Mouse (Mus musculus): Measurements from ENCODE around the gene Vtn. TPM values are rescaled to one million over a fixed set of nuclear protein-coding genes. Genes with fewer than 3 reads are reported as not detected.

The Vtn gene
- total RNA-seq (2014; rRNA removed) (82.8 and 94.4 TPM in 2 replicates), polyA plus RNA-seq (2015; fragmentation: Nextera tagmentation; extraction: Ambion mirVana) (111 and 129 TPM in 2 replicates)

GRCm38 (mm10) chr11:78499004-78499403 is at the start of gene Vtn:
Gene Vtn, plus strand, starts transcription at chr11:78499091.
- peak within 1 kb of the TSS; percentile 89 for H3K9ac ChIP-seq
- no peak for DNase-seq
- peak within 1 kb of the TSS; percentile 94 for H3K27ac ChIP-seq (ENCODE audit: low read depth, low read length)
- no peaks in the 10 kb centered on the region for H3K27me3 ChIP-seq (ENCODE audit: insufficient read depth, low read length)
- peaks cover 10% of the 10 kb centered on the region for H3K4me1 ChIP-seq (ENCODE audit: insufficient read depth)
- TF ChIP-seq CTCF (IDR thresholded peaks at IDR 0.05; ENCODE audit: low read depth): no peak
- WGBS: 74% methylated on average over 7 of the region's 7 CpGs
- ATAC-seq: no peak
- H3K4me3 ChIP-seq (ENCODE audit: low read depth, low read length): peak within 1 kb of the TSS; percentile 80
- H3K9me3 ChIP-seq (ENCODE audit: low read length): no peaks in the 10 kb centered on the region
- no peaks in the 10 kb centered on the region for H3K36me3 ChIP-seq (ENCODE audit: insufficient read depth)
- peak within 1 kb of the TSS; percentile 64 for H3K4me2 ChIP-seq (ENCODE audit: low read depth)

- H3K4me1 ChIP-seq (ENCODE audit: insufficient read depth): no peaks in the 10 kb centered on the region
- DNase-seq (no peak), ATAC-seq (no peak)
- TF ChIP-seq CTCF (IDR thresholded peaks at IDR 0.05; ENCODE audit: low read depth): no peak
- no peaks in the 10 kb centered on the region for H3K36me3 ChIP-seq (ENCODE audit: insufficient read depth)
- H3K4me3 ChIP-seq (ENCODE audit: low read depth, low read length): no peak overlapping the region
- H3K9ac ChIP-seq: no peak overlapping the region
- WGBS: 60% methylated on average over 2 of the region's 2 CpGs
- H3K27ac ChIP-seq (ENCODE audit: low read depth, low read length): no peak overlapping the region
- no peaks in the 10 kb centered on the region for H3K9me3 ChIP-seq (ENCODE audit: low read length)
- H3K4me2 ChIP-seq (ENCODE audit: low read depth): no peak overlapping the region
- H3K27me3 ChIP-seq (ENCODE audit: insufficient read depth, low read length): no peaks in the 10 kb centered on the region
Measured at GRCm38 (mm10) chr11:78450337-78450736, 48.6 kb upstream of the Vtn start.

- no peak overlapping the region for H3K4me2 ChIP-seq (ENCODE audit: low read depth)
- H3K36me3 ChIP-seq (ENCODE audit: insufficient read depth): no peaks in the 10 kb centered on the region
- no peaks in the 10 kb centered on the region for H3K4me1 ChIP-seq (ENCODE audit: insufficient read depth)
- H3K9ac ChIP-seq: no peak overlapping the region
- H3K9me3 ChIP-seq (ENCODE audit: low read length): no peaks in the 10 kb centered on the region
- peak; percentile 93 for TF ChIP-seq CTCF (IDR thresholded peaks at IDR 0.05; ENCODE audit: low read depth)
- no peaks in the 10 kb centered on the region for H3K27me3 ChIP-seq (ENCODE audit: insufficient read depth, low read length)
- H3K4me3 ChIP-seq (ENCODE audit: low read depth, low read length): no peak overlapping the region
- DNase-seq (peak; percentile 74), ATAC-seq (peak; percentile 20; the same call in 1 of the 2 replicates)
- no peak overlapping the region for H3K27ac ChIP-seq (ENCODE audit: low read depth, low read length)
- 14% methylated on average over 4 of the region's 4 CpGs for WGBS
Measured at GRCm38 (mm10) chr11:78453675-78454074, 45.2 kb upstream of the Vtn start.

- H3K27me3 ChIP-seq (ENCODE audit: insufficient read depth, low read length): no peaks in the 10 kb centered on the region
- no peak overlapping the region for H3K4me2 ChIP-seq (ENCODE audit: low read depth)
- no peak overlapping the region for H3K9ac ChIP-seq
- H3K27ac ChIP-seq (ENCODE audit: low read depth, low read length): no peak overlapping the region
- 79% methylated on average over 7 of the region's 7 CpGs for WGBS
- DNase-seq (no peak), ATAC-seq (no peak)
- no peaks in the 10 kb centered on the region for H3K9me3 ChIP-seq (ENCODE audit: low read length)
- H3K36me3 ChIP-seq (ENCODE audit: insufficient read depth): no peaks in the 10 kb centered on the region
- no peak for TF ChIP-seq CTCF (IDR thresholded peaks at IDR 0.05; ENCODE audit: low read depth)
- no peaks in the 10 kb centered on the region for H3K4me1 ChIP-seq (ENCODE audit: insufficient read depth)
- no peak overlapping the region for H3K4me3 ChIP-seq (ENCODE audit: low read depth, low read length)
Measured at GRCm38 (mm10) chr11:78454276-78454675, 44.6 kb upstream of the Vtn start.

- no peaks in the 10 kb centered on the region for H3K27me3 ChIP-seq (ENCODE audit: insufficient read depth, low read length)
- no peaks in the 10 kb centered on the region for H3K9me3 ChIP-seq (ENCODE audit: low read length)
- H3K27ac ChIP-seq (ENCODE audit: low read depth, low read length): no peak overlapping the region
- no peak for ATAC-seq
- peak; percentile 47 for TF ChIP-seq CTCF (IDR thresholded peaks at IDR 0.05; ENCODE audit: low read depth)
- no peak overlapping the region for H3K9ac ChIP-seq
- WGBS: 41% methylated on average over 5 of the region's 5 CpGs
- no peak overlapping the region for H3K4me3 ChIP-seq (ENCODE audit: low read depth, low read length)
- H3K36me3 ChIP-seq (ENCODE audit: insufficient read depth): no peaks in the 10 kb centered on the region
- no peaks in the 10 kb centered on the region for H3K4me1 ChIP-seq (ENCODE audit: insufficient read depth)
- no peak overlapping the region for H3K4me2 ChIP-seq (ENCODE audit: low read depth)
- DNase-seq: no peak
Measured at GRCm38 (mm10) chr11:78455308-78455707, 43.6 kb upstream of the Vtn start.

- H3K4me1 ChIP-seq (ENCODE audit: insufficient read depth): no peaks in the 10 kb centered on the region
- no peaks in the 10 kb centered on the region for H3K9me3 ChIP-seq (ENCODE audit: low read length)
- H3K9ac ChIP-seq: no peak overlapping the region
- H3K27me3 ChIP-seq (ENCODE audit: insufficient read depth, low read length): no peaks in the 10 kb centered on the region
- H3K4me3 ChIP-seq (ENCODE audit: low read depth, low read length): no peak overlapping the region
- DNase-seq (no peak), ATAC-seq (no peak)
- no peaks in the 10 kb centered on the region for H3K36me3 ChIP-seq (ENCODE audit: insufficient read depth)
- no peak overlapping the region for H3K4me2 ChIP-seq (ENCODE audit: low read depth)
- WGBS: 84% methylated on average over 17 of the region's 17 CpGs
- TF ChIP-seq CTCF (IDR thresholded peaks at IDR 0.05; ENCODE audit: low read depth): no peak
- H3K27ac ChIP-seq (ENCODE audit: low read depth, low read length): no peak overlapping the region
Measured at GRCm38 (mm10) chr11:78458740-78459139, 40.2 kb upstream of the Vtn start.

- no peak for ATAC-seq
- peak; percentile 52 for TF ChIP-seq CTCF (IDR thresholded peaks at IDR 0.05; ENCODE audit: low read depth)
- WGBS: 84% methylated on average over 1 of the region's 1 CpGs
Measured at GRCm38 (mm10) chr11:78461894-78462293, 37.0 kb upstream of the Vtn start.

More at GRCm38 (mm10) chr11:78461894-78462293, 37.0 kb upstream of the Vtn start:
- Histone ChIP-seq H3K9me3 (ENCODE audit: low read length) (no peaks in the 10 kb centered on the region), H3K27ac (ENCODE audit: low read depth, low read length) (no peak overlapping the region), H3K36me3 (ENCODE audit: insufficient read depth) (no peaks in the 10 kb centered on the region), H3K4me2 (ENCODE audit: low read depth) (no peak overlapping the region), H3K4me1 (ENCODE audit: insufficient read depth) (peaks cover 10% of the 10 kb centered on the region; the same call in 1 of the 2 replicates), H3K9ac (no peak overlapping the region), H3K4me3 (ENCODE audit: low read depth, low read length) (no peak overlapping the region), H3K27me3 (ENCODE audit: insufficient read depth, low read length) (no peaks in the 10 kb centered on the region)
- no peak for DNase-seq

Data from forebrain, postnatal 0 days (tissue).